Mouse (Mus musculus): ENCODE measurements around the gene Dab1.

Dab1 gene

GRCm38 (mm10) chr4:104746500-104746899 lies 1127.3 kb downstream of the Dab1 start:
- DNase-seq (ENCODE audit: low spot score in 2 of 2) = no peak

- no peak for DNase-seq (ENCODE audit: low spot score in 2 of 2)
Measured at GRCm38 (mm10) chr4:104754090-104754489, 1134.9 kb downstream of the Dab1 start.

GRCm38 (mm10) chr4:104760878-104761624 lies 1141.9 kb downstream of the Dab1 start:
- no peak for DNase-seq (ENCODE audit: low spot score in 2 of 2)

- DNase-seq (ENCODE audit: low spot score in 2 of 2) = no peak
Measured at GRCm38 (mm10) chr4:104766065-104766464, 1146.9 kb downstream of the Dab1 start, which contains the start of gene C8b. Gene C8b, plus strand, starts transcription at chr4:104766317.

GRCm38 (mm10) chr4:104768190-104768589 lies 1149.0 kb downstream of the Dab1 start:
- no peak for DNase-seq (ENCODE audit: low spot score in 2 of 2)

GRCm38 (mm10) chr4:104769602-104770001 lies 1150.4 kb downstream of the Dab1 start:
- no peak for DNase-seq (ENCODE audit: low spot score in 2 of 2)

- no peak for DNase-seq (ENCODE audit: low spot score in 2 of 2)
Measured at GRCm38 (mm10) chr4:104770331-104770730, 1151.2 kb downstream of the Dab1 start.

- no peak for DNase-seq (ENCODE audit: low spot score in 2 of 2)
Measured at GRCm38 (mm10) chr4:104775601-104776000, 1156.4 kb downstream of the Dab1 start.

GRCm38 (mm10) chr4:104779460-104779859 lies 1160.3 kb downstream of the Dab1 start:
- DNase-seq (ENCODE audit: low spot score in 2 of 2) = no peak

- no peak for DNase-seq (ENCODE audit: low spot score in 2 of 2)
Measured at GRCm38 (mm10) chr4:104781441-104781840, 1162.3 kb downstream of the Dab1 start.

GRCm38 (mm10) chr4:104782346-104782745 lies 1163.2 kb downstream of the Dab1 start:
- no peak for DNase-seq (ENCODE audit: low spot score in 2 of 2)

GRCm38 (mm10) chr4:104792111-104792510 lies 1173.0 kb downstream of the Dab1 start:
- no peak for DNase-seq (ENCODE audit: low spot score in 2 of 2)
